Mouse (Mus musculus) mesoderm, embryonic 11.5 days (tissue): ENCODE measurements around the gene Gpr174.
"Not testable (repeated sequence)": the region's sequence is repeated elsewhere in the genome, so short reads cannot be mapped to it uniquely, and the experiment has no call there.

Experiments
- DNase-seq: peaks from one replicate; pipeline ENCODE4 v3.0.0-alpha.2; 2012; ENCODE audit warnings: low read depth, low spot score

The Gpr174 gene

DNA sequence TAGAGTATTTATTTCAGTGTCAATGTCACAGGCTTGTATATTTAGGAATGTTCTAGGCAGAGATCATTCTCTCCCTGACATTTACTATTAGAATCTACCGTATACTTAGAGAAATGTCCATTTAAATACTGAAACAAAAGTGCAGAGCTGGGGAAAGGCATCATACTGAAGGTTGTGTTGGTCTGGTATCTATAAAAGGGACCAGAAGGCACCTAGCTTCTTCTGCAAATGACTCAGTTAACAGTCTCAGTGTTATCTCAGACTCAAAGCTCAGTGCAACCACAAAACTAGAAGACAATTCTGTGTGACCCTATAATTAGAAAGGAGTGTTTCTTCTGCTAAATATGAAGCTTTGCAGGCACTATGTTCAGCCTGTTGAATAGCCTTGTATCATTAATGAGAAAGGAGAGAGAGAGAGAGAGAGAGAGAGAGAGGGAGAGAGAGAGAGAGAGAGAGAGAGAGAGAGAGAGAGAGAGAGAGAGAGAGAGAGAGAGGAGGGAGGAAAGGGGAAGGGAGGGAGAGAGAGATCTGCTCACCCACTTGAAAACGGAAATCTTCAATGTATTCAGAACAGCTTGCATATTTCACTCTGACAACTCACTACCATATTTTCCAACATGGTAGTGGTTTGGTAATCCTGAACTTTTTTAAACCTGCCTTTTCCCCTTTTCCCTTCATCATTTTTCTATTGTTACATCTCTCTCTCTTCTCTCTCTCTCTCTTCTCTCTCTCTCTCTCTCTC, at the start of gene Gpr174:
Gene Gpr174 (plus strand): TSS at position 393 of the 742 bp plus-strand sequence.
- no peak for DNase-seq

DNA sequence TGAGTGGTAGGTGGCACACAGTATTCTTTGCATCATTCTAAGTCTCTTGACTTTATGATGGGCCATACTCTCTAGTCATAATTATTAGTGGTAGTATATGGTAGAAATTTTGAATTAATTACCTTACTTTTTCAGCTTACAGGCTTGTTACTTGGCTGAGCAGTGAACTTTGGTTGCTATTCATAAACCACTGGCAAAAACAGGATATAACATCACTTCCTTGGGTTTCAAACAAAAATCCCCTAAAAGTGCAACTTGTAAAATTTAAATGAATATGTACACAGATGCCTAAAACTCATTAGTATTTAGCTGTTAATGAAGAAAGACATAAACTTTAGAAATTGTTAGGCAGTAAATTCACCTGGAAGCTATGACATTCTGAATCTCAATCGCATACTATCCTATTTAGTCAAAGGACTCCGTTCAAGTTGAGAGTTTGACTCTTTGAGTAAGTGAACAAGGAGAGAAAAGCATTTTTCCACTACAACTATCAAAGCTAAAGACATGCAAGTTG, 38.0 kb upstream of the Gpr174 start:
- no peak for DNase-seq

DNA sequence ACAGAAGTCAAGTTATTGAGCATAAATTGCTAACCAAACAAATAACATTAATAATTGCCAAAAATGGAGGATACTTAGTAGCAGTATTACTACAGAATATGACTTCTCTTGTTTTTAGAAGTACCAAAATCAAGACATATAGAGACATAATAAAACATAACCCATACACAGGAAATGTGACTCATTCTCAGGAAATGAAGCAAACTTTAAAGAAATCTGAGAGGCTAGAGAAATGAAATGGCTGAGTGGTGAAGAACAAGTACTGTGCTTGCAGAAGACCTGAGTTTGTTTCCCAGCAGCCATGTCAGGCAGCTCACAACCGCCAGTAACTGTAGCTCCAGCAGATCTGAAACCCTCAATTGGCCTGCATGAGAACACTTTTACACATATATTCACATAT, 30.8 kb upstream of the Gpr174 start:
- no peak for DNase-seq

DNA sequence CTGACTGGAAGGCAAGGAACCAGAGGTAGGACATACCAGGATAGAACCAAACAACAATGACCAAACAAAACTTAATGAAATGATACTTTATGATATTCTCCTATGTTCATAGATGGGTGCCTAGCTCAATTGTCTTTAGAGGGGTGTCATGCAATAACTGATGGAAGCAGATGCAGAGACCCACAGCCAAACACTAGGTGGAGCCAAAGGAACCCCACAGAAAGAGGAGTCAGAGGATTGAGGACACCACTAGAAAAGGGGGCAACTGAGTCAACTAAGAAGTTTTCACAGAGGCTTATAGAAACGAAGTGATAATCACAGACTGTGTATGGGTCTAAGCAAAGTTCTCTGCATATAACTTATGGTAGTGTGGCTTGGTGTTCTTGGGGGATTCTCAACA, 24.5 kb upstream of the Gpr174 start:
- DNase-seq, result no peak

DNA sequence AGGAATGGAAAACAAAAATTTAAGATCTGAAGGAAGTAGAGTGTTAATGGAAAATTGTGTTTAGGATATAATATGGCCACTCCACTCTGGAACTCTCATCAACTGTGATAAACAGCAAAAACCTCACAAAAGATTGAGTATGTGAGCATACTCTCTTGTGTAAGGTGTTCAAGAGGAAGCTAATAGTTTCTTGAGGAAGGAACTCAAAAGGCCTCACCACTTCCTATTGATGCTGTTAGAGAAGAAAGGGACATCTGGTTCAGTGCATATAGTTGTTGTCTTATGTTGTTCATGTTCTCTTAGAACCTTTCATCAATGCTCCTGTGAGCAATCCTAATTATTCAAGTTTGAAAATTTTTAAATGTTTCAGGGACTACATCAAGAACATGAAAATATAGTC, 21.0 kb upstream of the Gpr174 start:
- no peak for DNase-seq

DNA sequence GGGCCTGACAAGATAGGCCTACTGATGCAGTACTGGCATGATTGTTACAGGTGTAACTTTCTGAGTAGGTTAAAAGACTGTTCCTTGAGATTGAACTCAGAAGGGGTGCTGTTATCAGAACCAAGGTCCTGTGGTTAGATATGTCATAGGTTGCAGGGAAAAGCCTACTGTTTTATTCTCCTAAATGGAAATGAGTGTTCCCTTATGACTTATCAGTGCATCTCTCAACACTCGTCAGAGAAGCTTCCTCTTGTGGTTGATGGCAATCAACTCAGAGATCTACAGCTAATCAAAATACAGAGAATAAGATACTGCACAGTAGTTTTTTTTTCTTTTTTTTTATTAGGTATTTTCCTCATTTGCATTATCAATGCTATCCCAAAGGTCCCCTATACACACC, 19.2 kb upstream of the Gpr174 start:
- DNase-seq, result no peak

DNA sequence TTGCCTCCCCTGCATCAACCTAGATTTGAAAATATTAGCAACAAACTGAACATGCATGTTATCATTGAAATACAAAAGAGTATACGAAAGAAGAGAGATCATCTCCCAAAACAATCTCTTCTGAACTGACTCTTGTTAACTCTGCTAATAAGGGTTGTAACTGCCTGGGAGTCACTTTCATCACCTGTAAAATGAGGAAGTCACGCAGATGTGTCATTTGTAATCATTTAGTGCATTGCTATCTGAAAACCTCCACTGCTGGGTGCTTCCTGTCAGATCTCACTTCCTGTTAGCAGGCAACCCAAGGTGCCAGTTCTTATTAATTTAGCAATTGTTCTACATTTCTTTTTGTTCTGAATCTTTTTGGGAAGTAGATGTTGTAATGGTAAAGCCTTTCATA, 5.3 kb upstream of the Gpr174 start:
- no peak for DNase-seq

DNA sequence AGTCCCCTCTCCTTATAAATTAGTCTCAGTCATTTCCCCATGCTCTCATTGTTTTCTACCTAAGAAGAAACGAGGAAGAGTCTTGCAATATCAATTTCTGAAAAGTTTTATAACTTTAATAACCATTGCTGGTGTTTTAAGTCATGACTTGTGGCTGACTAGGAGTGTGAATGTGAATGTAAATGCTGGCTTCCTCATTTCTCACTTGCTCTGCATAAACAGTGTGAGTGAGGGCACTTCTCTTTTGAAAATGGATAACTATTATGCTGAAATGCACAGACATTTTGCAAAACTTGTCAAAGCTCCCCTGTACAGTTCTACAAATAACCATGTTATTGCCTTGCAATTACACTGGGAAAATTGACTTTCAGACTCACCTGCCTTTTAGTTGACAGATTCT, 8.9 kb downstream of the Gpr174 start:
- DNase-seq, result no peak

DNA sequence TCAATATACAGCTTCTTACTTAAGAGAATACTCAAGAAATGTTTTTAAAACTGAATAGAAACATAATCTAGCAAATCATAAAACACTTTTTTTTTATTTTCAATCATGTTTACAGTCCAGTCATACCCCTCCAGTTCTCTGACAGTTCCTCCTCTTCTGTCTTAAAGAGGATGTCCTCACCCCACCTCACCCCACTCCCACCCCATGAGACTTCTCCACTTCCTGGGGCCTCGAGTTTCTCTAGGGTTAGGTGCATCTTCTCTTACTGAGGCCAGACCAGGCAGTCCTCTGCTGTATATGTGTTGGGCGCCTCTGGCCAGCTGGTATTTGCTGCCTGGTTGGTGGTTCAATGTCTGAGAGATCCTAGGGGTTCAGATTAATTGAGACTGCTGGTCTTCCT, 21.9 kb downstream of the Gpr174 start:
- DNase-seq, result no peak

DNA sequence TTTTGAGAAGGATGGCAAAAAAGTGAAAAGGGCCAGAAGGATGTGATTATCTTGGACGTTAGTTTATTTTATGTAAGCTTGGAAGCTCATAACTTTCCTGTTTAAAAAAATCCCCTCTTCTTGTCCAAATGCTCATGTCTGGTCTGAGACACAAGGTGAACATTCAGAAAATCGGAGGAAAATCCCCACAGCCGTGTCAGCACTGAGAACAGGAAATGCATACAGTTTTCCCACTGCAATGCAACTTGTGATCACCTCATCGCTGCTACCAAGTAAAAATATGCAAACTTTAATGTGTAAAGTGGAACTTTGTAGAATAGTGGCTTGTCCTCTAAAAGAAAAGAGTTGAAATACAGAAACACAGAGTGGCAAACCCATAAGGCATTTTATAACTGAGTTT, 28.5 kb downstream of the Gpr174 start:
- DNase-seq, result no peak

DNA sequence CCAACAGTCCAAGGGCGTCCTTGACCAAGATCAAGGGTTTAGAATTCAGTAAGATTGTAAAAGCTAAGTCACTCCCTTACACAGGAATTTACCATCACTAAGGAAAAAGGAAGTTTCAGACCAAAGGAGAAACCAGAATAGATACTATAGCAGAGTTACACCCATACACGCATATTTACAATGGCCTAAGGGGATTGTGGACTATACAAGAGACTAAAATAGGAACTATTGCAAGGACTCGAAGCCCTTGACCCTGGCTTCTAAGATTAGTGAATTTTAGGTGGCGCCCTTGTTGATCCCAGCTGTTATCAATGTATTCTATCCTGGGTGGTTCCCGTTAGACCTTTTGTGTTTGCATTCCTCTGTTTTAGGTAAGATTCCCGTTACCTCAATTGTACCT, 42.2 kb downstream of the Gpr174 start:
- not testable (repeated sequence) for DNase-seq

DNA sequence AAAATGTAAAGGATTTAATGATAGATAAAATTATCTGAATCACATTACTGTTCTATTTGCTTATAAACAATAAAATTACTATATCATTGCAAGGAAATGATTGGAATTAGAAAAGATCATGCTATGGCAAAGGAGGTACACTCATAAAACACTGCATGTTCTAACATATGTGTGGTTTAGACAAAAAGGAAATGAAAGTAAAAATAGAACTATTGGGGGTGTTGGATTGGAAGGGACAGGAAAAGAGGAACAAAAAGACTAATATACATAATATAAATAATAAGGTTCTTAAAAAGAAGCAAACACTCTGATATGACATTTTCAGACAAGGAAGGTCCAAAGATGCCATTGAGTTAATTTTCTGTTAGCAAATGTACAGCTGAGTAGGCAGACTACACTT, 43.1 kb downstream of the Gpr174 start:
- DNase-seq, result no peak

DNA sequence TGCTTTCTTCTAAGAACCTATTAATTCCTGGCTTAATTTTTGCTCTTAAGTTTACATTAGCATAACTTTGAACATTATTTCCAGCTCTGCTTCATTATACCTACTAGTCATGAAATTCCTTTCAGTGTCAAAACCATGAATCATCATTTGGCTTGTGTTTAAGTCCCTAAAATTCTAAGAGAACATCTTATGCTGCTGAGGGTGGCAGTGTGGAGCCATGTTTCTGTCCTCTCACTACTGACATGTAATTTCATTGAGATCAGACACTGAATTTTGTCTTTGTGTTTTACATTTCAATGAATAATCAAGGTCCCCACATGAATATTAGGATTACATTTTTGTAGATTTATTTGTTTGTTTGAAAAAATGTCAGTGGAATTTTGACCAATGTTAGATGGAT, 50.8 kb downstream of the Gpr174 start:
- DNase-seq, result no peak

DNA sequence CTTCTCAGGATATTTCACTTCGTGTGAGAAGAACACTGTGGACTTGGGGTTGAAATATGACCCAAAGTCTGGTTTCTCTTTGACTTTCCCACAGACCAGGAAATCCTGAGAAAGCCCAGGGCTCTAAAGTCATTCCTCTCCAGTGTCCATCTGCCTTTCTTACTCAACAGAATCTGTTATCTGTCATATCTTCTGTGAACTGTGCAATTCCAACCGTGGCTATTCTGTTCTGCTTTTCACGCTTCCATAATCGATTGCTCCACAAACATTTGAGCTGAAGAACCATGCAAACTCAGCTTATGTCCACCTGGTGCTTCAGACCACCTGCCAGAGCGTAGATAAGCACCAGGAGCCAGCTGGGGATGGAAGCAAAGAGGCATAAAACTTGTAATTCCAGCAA, 56.9 kb downstream of the Gpr174 start:
- peak; percentile 17 for DNase-seq

DNA sequence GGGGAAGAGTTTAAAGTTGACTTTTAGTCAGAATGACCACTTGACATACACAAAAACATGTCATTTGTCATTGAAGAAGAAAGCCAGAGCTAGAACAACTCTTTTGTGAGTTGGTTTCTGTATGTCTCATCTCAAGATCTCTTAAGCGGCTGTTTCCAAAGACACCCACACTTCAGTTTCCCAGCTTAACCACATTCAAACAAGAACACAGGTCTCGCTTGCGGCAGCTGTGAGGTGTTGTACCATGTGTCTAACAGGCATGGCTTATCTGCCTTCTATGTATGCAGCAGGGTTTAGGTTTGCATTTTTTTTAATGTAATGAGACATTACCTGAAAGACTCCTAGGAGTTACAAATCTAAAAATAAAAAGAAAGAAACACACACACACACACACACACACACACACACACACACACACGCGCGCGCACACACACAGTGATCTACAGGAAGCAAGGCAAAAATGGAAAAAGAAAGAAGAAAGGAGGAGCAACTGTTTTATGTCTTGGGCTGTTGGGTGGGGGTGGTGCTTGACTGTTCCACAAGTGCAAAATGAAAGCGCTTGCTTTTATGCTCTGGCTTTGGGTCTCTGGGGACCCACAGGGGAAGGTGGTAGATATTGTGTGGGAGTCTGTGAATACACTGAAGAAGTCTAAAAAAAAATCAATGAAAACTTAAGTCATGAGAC, 70.2 kb downstream of the Gpr174 start:
- DNase-seq, result no peak

DNA sequence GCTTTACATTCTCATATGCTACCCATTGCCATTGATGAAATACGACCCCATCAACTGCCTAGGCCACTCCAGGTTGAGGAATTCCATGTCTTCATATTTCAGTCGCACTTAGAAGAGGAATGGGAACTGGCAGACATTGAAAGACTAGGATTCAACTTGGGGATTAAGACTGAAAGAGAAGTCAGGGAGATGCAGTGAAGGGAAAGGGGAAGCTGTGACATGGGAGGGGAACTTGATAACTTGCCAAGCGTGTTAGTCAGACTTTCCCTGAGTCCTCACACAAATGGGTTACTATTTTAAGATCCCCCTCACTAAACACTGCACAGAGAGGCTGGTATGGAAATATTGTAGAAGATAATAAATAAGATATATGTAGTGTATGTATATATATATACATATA, 74.2 kb downstream of the Gpr174 start:
- DNase-seq, result peak; percentile 23

DNA sequence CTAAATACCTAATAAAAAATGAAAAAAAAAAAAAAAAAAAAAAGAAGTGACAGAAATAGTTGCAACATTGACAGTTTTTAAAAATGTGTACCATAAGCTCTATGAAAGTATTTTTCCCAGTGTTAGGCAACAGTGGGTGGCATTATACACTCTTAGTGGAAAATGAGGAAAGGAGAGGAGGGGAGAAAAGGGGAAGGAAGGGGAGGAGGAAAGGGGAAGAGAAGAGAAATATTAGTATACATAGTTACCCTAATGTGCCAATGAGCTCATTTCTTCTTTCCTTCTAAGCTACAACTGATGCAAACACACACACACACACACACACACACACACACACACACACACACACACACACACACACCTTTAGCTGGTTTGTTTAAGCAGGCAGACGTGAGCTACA, 80.9 kb downstream of the Gpr174 start:
- no peak for DNase-seq

DNA sequence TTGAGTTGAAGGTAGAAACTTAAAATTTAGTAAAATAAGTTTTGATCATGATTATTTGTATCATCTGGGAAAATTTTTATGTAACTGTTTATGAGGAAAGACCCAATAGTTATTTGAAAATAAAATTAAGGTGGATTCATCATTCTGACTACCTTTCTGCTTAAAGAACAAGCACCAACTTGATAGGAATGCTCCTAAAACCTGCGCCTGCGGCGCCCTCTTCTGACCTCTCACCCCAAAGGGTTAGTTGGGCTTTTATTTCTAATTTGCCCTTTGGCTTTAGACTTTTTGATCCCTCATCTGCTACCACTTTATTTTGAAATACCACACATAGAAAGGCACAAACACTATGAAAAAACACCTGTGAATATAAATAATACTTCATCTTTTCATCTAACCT, 86.3 kb downstream of the Gpr174 start:
- no peak for DNase-seq
